Mouse (Mus musculus) right cerebral cortex, postnatal 36 days (tissue): Measurements from ENCODE around the gene Plin4.
A peak's percentile ranks its signal among the peaks of the same experiment; 100 is the strongest.
"Not testable (repeated sequence)": the region's sequence is repeated elsewhere in the genome, so short reads cannot be mapped to it uniquely, and the experiment has no call there.

ENCODE experiments used
- DNase-seq, 2 experiments: peaks; one replicate each; pipeline ENCODE4 v3.0.0; 2022; ENCODE audit warnings: low spot score in 2 of 2, mixed read lengths in 1 of 2

Plin4 gene

DNA sequence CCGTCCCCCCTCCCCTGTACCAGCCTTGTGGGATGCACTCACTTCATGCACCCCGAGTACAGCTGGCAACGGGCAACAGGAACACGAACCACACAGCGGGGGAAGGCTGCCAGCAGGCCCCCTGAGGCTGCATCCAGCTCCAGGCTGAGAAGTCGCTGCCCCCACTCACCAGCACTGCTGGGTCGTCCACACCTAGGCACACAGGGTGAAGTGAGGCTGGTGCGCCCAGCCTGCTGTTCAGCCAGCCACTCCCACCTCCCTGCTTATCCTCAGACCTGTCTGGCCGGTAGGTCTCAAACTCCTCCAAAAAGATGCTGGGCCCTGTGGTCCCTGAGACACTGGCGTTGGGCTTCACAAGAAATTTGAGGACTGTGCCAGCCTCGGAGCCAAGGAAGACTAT, 16.6 kb upstream of the Plin4 start:
- DNase-seq: no peak

DNA sequence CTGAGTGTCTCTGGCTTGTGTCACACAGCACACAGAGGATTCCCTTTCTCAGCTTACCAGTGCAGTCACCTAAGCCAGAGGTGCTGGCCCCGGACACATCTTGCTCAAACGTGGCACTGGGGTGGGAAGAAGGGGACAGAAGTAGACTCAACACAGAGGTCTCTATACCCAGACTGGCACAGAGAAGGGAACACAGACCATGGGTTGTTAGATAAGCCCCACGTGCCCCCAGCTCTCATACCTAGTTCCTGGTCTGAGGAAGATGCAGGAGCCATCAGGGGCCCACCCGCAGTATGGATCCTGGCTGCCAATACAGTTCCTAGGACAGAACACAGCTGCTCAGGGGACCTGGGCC, 15.7 kb upstream of the Plin4 start:
- no peak for DNase-seq

GRCm38 (mm10) chr17:56124377-56125275, 15.0 kb upstream of the Plin4 start:
- DNase-seq: no peak

DNA sequence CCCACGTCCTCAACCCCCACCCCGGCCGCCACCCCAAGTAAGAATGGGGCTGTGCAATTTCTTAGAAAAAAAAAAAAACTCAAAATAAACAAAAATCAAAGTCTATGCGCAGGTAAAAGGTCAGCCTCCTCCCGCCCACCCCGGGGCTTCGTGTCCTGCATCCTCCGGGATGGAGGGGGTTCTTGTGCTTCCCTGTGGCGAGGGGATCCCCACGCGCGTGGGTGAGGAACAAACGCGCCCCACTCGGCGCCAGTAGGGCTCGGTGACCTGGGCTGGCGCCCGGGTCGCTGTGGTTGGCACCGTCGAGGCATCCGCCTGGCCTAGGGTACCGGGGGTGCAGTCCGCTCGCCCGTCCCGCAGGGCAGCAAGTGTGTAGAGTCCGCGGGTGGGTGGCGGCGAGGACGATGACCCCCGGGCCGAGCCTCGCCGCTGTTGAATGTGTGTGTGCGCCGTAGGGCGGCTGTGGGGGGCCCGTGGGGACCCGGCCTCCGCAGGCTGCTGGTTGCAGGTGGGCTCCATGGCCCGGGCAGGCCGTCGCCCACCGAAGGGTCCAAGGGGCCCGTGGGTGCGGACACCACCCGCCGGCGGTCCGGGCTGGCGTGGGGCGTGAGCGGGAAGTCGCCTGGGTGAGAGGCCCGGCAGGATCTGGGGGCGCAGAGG, 14.2 kb upstream of the Plin4 start:
- DNase-seq: no peak

GRCm38 (mm10) chr17:56123161-56123560, 13.6 kb upstream of the Plin4 start:
- DNase-seq: no peak

DNA sequence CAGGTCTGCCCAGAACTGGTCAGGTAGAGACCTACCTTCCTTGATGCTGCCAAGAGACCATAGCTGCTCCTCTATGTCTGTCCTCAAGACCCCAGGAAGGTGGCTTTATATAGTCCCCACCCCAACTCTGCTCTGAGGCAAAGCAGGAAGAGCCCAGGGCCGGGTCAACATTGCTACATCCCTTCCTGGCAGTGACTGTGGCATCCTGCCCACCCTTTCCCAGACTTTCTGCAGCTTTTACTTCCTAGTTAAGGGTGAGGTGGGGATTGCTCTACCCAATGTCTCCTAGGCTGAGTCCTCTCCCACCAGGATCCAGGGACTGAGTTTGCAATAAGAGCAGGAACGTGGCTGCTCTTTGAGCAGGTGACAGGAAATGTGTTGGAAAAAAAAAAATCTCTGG, 12.2 kb upstream of the Plin4 start, which contains the start of gene Lrg1:
Lrg1 (minus strand) TSS at position 176 of the 400 bp plus-strand sequence.
- DNase-seq: no peak

DNA sequence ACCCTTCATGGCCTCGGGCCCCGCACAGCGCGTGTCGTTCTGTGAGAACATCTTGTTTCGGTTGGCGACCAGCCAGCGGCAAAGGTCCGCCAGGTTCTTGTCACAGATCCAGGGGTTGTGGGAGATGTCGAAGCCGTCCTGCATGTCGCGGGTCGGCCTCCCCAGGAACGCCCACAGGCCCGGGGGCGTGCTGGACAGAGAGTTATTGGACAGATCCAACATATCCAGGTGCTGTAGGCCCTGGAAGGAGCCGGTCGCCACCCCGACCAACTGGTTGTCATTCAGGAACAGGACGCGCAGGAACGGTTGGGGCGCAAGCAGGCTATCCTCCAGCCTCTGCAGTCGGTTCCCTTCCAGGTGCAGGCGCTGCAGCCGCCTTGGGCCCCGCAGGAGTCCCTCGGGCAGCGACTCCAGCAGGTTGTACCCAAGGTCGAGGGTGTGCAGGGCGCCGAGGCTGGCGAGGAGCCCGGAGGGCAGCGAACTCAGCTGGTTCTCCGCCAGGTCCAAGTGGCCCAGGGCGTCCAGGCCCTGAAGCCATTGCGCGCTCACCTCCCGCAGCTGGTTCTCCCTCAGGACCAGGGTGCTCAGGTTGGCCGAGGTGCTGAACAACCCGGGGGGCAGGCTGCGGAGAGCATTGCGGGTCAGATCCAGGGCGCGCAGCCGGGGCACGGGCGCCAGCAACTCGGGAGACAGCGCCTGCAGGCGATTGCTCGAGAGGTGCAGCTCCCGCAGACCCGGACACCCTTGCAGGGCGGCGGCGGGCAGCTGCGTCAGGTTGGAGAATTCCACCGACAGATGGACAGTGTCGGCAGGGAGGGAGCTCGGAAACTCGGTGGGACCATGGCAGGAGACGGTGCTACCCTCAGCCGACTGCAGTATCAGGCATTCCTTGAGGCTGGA, 10.6 kb upstream of the Plin4 start:
- no peak for DNase-seq

GRCm38 (mm10) chr17:56119431-56119830, 9.8 kb upstream of the Plin4 start:
- DNase-seq: no peak

- DNase-seq: peak in 1 of 2 experiments; percentile 47
These were observed 7.7 kb upstream of the Plin4 start, which contains the start of gene Plin5 for GRCm38 (mm10) chr17:56117251-56117710. Gene Plin5, minus strand, starts transcription at chr17:56117596.

DNA sequence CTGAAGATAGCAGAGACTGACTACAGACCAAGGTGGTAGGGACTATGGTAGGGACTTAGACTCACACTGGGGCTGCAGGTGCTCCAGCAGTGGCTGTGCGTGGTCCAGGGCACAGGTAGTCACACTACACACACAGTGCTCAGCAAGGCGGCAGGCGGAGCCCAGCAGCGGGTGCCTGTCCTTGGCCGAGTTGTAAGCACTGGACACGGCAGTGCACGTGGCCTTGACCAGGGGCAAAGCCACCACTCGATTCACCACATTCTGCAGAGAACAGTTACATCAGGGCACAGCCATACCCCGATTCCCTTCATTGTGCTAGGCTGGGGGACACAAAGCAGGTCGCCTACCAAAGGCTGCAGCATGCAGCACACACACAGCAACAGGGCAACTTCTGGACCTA, 6.6 kb upstream of the Plin4 start:
- DNase-seq: no peak

- no peak for DNase-seq
These were observed 3.1 kb upstream of the Plin4 start for GRCm38 (mm10) chr17:56112743-56113142.

- no peak for DNase-seq
These were observed 2.3 kb upstream of the Plin4 start for GRCm38 (mm10) chr17:56111864-56112263.

GRCm38 (mm10) chr17:56111021-56111420, 1.4 kb upstream of the Plin4 start:
- no peak for DNase-seq

GRCm38 (mm10) chr17:56110571-56110970, 968 bp upstream of the Plin4 start:
- no peak for DNase-seq

DNA sequence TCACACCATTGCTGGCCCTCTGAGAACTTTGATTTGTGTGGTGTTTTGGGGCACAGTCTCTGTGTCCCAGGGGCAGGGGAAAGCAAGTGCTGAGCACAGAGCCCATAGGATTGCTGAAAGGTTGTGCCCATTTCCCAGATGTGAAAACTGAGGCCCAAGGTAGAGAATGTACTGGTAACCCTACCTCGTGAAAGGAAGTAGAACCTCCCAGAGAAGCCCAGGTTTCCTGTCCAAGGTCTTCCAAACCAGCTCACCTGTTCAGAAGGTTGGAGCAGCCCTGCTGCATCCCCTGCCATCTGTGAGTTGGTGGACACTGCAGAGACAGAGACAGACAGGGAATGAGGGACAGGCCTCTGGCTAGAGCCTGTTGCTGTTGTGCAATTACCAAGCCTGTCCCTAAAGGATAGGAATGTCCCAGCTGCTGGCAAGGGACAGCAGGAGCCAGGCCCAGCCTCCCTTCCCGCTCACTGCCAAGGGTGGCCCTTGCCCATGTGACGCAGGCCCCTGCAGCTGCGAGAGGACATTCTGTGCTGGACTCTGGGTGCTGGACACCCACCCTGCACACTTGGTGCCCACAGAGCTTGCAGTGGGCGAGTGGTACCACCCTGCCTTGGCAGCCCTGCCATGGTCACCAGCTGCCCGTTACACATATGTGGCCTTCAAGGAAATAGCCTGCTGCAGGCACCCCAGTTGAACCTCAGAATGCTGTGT, 1.1 kb downstream of the Plin4 start:
- DNase-seq: peak; percentile 76

GRCm38 (mm10) chr17:56107736-56108135, 1.9 kb downstream of the Plin4 start:
- no peak for DNase-seq

GRCm38 (mm10) chr17:56106981-56107380, 2.6 kb downstream of the Plin4 start:
- DNase-seq: no peak

DNA sequence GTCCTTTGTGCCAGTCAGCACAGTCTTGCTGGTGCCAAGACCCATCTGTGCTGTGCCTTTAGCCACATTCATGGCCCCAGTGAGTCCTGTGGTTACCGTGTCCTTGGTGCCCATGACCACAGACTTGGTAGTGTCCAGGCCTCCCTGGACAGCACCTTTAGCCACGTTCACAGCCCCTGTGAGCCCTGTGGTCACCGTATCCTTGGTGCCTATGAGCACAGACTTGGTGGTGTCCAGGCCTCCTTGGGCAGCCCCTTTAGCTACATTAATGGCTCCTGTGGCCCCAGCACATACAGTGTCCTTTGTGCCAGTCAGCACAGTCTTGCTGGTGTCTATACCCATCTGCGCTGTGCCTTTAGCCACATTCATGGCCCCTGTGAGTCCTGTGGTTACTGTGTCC, 3.2 kb downstream of the Plin4 start:
- DNase-seq: not testable (repeated sequence)

- DNase-seq: not testable (repeated sequence)
These were observed 4.8 kb downstream of the Plin4 start for GRCm38 (mm10) chr17:56104821-56105220.

DNA sequence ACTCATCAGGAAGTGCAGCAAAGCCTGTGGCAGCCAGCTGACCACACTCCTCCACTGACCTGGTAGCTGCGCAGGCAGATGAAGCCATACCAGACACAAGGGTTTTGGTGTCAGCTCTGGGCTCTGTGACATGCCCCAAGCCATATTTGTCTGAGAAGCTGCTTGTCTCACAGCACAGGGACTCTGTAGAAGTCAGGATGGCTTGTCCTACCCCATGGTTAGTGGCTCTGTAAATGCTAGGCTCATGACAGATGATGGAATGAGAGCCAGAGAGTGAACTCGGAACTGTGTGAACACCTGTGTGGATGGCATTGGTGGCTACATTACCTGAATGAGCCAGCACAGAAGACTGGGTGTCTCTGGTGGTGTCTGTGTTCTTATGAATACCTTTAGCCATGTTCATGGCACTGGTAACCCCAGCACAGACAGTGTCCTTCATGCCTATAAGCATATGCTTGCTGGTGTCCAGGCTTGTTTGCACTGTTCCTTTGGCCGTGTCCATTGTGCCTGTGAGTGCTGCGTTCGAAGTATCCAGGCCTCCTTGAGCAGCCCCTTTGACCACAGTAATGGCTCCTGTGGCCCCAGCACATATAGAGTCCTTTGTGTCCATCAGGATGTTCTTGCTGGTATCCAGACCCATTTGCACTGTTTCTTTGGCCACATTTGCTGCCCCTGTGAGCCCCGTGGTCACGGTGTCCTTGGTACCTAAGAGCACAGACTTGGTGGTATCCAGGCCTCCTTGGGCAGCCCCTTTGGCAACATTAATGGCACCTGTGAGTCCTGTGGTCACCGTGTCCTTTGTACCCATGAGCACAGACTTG, 5.9 kb downstream of the Plin4 start:
- no peak for DNase-seq
